Mouse (Mus musculus) right cerebral cortex, postnatal 14 days (tissue): ENCODE data around the gene Mageb2.
"Not testable (repeated sequence)": the region's sequence is repeated elsewhere in the genome, so short reads cannot be mapped to it uniquely, and the experiment has no call there.

ENCODE experiments used
- DNase-seq: peaks from one replicate; pipeline ENCODE4 v3.0.0; 2022

The Mageb2 gene

DNA sequence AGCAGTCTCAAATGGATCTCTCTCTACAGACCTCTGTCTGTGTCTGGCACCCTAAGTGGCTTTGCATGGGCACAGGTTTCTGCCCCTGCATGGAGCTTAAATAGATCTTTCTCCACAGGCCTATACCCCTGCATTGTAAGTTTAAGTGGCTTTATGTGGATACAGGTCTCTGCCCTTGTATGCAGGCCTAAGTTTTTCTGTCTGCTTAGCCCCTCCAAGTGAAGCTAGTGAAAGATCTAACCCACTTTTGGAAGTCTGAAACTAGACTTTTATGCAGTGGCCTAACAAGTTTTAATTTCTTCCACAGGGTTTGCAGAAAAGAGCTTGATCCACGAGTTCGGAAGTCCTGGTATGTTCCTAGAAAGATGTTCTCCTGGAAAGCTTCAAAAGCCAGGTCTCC is at the start of gene Mageb2:
Gene Mageb2, plus strand, starts transcription at position 301 of the 400 bp plus-strand sequence.
- DNase-seq, result not testable (repeated sequence)

DNA sequence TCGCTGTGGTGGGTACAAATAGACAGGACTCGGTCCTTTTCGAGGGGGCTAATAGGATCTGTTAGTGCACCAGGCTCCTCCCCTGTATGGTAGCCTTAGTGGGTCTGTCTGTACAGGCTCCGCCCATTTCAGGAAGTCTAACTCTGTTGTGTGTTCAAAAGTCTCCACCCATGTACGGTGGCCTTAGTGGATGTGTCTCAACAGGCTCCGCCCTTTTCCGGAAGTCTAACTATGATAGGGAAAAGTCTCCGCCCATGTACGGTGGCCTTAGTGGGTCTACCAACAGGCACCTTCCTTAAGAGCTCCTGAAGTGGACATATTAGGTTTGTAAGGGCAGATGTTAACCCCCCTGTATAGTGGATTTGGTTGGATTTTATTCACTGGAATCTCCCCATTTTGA is 18.2 kb upstream of the Mageb2 start:
- DNase-seq, result not testable (repeated sequence)
